Mouse (Mus musculus): ENCODE results near the gene Cdipt. TPM values are rescaled to one million over a fixed set of nuclear protein-coding genes. Genes with fewer than 3 reads are reported as not detected.

The Cdipt gene
- polyA plus RNA-seq, 2 experiments, result 84.8 to 123 TPM

DNA sequence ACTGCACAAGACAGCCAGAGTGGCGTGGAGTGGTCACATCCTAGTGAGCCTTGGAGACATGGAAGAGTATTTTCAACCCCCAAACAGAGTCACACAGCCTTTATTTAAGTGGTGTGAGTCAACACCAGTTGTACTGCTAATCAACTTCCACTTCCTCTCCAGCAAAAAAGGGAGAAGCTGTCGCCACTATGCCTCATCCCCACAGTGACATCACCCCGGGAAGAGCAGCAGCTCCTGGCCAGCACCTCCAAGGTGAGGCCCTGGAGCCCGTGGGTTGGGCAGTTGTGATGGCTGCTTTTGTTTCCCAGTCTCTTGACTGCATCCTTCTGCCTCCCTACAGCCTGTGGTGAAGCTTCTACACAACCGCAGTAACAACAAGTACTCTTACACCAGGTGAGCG is 34.5 kb upstream of the Cdipt start:
- Histone ChIP-seq H3K4me1 (ENCODE audit: control insufficient read depth, insufficient read depth, low read length) (no peaks in the 10 kb centered on the region), H3K4me2 (replicated peaks; ENCODE audit: low read depth, low read length, severe bottlenecking) (no peak overlapping the region), H3K9me3 (ENCODE audit: control insufficient read depth, low read length) (no peaks in the 10 kb centered on the region), H3K27ac (replicated peaks; ENCODE audit: low read depth, low read length) (no peak overlapping the region), H3K9ac (ENCODE audit: low read depth, low read length, severe bottlenecking) (no peak overlapping the region), H3K27me3 (ENCODE audit: control insufficient read depth, insufficient read depth, low read length) (no peaks in the 10 kb centered on the region), H3K36me3 (ENCODE audit: control insufficient read depth, insufficient read depth, low read length) (peaks cover 31% of the 10 kb centered on the region), H3K4me3 (replicated peaks; ENCODE audit: low read length) (no peak overlapping the region)
- DNase-seq (ENCODE audit: low spot score) (no peak), ATAC-seq (ENCODE audit: low FRiP score, low read depth) (no peak)
- 45% methylated on average over 6 of the region's 6 CpGs for whole genome bisulfite sequencing
- TF ChIP-seq POLR2A (IDR thresholded peaks at IDR 0.05; ENCODE audit: borderline replicate concordance, extremely low read depth, insufficient read depth, insufficient read length), result no peak

DNA sequence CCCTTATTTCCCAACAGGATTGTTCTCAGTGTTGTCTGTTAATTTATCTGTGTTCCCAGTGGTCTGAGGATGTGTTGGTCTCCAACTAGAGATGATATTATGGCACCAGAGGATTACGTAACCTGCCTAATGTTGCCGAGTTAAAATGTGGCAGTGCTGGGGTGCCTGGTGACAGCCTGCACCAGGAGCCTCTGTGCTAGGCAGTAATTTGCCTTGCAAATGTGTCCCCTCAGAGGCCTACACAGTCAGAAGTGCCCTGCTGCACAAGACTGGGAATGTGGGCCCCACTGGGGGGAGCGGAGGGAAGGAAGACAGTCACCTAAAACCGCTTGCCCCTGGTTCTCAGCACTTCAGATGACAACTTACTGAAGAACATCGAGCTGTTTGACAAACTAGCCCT is 33.9 kb upstream of the Cdipt start:
- Histone ChIP-seq H3K4me1 (ENCODE audit: control insufficient read depth, insufficient read depth, low read length) (no peaks in the 10 kb centered on the region), H3K9ac (ENCODE audit: low read depth, low read length, severe bottlenecking) (no peak overlapping the region), H3K4me3 (replicated peaks; ENCODE audit: low read length) (no peak overlapping the region), H3K27ac (replicated peaks; ENCODE audit: low read depth, low read length) (no peak overlapping the region), H3K9me3 (ENCODE audit: control insufficient read depth, low read length) (no peaks in the 10 kb centered on the region), H3K4me2 (replicated peaks; ENCODE audit: low read depth, low read length, severe bottlenecking) (no peak overlapping the region), H3K27me3 (ENCODE audit: control insufficient read depth, insufficient read depth, low read length) (no peaks in the 10 kb centered on the region), H3K36me3 (ENCODE audit: control insufficient read depth, insufficient read depth, low read length) (peaks cover 26% of the 10 kb centered on the region)
- TF ChIP-seq POLR2A (IDR thresholded peaks at IDR 0.05; ENCODE audit: borderline replicate concordance, extremely low read depth, insufficient read depth, insufficient read length), result no peak
- DNase-seq (ENCODE audit: low spot score) (no peak), ATAC-seq (ENCODE audit: low FRiP score, low read depth) (no peak)
- 79% methylated on average over 5 of the region's 5 CpGs for WGBS

DNA sequence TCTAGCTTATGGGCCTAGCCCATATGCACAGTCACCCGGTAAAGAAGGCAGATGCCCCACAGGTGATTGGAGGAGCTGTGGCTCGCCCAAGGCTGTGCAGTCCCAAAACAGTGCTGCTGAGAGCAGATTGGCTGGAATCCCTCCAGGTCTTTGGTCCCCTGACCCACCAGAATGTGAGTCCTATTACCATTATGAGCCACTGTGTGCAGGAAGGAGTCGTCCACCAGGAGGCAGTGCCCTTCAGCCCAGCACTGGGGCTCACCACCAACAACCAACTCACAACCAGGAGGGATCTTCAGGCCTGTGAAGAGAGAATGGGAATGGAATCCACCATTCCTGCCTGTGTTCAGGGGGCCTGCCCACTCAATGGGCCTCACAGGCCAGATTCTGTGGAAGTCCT is 29.2 kb upstream of the Cdipt start:
- DNase-seq (ENCODE audit: low spot score) (no peak), ATAC-seq (ENCODE audit: low FRiP score, low read depth) (no peak)
- Histone ChIP-seq H3K4me2 (replicated peaks; ENCODE audit: low read depth, low read length, severe bottlenecking) (no peak overlapping the region), H3K9me3 (ENCODE audit: control insufficient read depth, low read length) (no peaks in the 10 kb centered on the region), H3K27ac (replicated peaks; ENCODE audit: low read depth, low read length) (no peak overlapping the region), H3K27me3 (ENCODE audit: control insufficient read depth, insufficient read depth, low read length) (peaks cover 17% of the 10 kb centered on the region), H3K4me1 (ENCODE audit: control insufficient read depth, insufficient read depth, low read length) (peaks cover 3% of the 10 kb centered on the region; the same call in 1 of the 2 replicates), H3K36me3 (ENCODE audit: control insufficient read depth, insufficient read depth, low read length) (peaks cover 20% of the 10 kb centered on the region), H3K4me3 (replicated peaks; ENCODE audit: low read length) (no peak overlapping the region), H3K9ac (ENCODE audit: low read depth, low read length, severe bottlenecking) (no peak overlapping the region)
- 47% methylated on average over 3 of the region's 3 CpGs for WGBS
- no peak for TF ChIP-seq POLR2A (IDR thresholded peaks at IDR 0.05; ENCODE audit: borderline replicate concordance, extremely low read depth, insufficient read depth, insufficient read length)

DNA sequence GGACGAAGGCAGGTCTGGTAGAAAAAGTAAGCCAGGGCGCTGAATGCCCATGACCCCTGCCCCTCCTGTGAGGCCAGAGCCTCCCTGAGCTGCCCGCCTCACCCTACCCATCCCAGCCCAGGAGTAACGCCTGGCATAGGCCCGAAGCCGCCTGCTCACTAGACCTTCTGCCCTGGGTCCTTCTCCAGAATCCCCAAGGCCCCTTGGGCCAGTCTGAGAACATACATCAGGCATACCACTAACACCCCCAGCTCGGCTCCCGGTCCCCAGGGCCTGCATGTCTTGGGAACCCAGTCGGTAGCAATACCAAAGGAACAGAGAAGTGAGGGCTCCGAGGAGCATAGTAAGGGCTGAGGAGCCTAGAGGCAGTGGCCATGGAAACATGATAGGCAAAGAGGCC is 27.1 kb upstream of the Cdipt start:
- DNase-seq (ENCODE audit: low spot score) (no peak), ATAC-seq (ENCODE audit: low FRiP score, low read depth) (no peak)
- Histone ChIP-seq H3K27me3 (ENCODE audit: control insufficient read depth, insufficient read depth, low read length) (peaks cover 19% of the 10 kb centered on the region), H3K27ac (replicated peaks; ENCODE audit: low read depth, low read length) (no peak overlapping the region), H3K4me1 (ENCODE audit: control insufficient read depth, insufficient read depth, low read length) (peaks cover 8% of the 10 kb centered on the region; the same call in 1 of the 2 replicates), H3K36me3 (ENCODE audit: control insufficient read depth, insufficient read depth, low read length) (peaks cover 4% of the 10 kb centered on the region; the same call in 1 of the 2 replicates), H3K4me3 (replicated peaks; ENCODE audit: low read length) (no peak overlapping the region), H3K9ac (ENCODE audit: low read depth, low read length, severe bottlenecking) (no peak overlapping the region), H3K4me2 (replicated peaks; ENCODE audit: low read depth, low read length, severe bottlenecking) (no peak overlapping the region), H3K9me3 (ENCODE audit: control insufficient read depth, low read length) (no peaks in the 10 kb centered on the region)
- WGBS, result 79% methylated on average over 8 of the region's 10 CpGs
- TF ChIP-seq POLR2A (IDR thresholded peaks at IDR 0.05; ENCODE audit: borderline replicate concordance, extremely low read depth, insufficient read depth, insufficient read length), result no peak

DNA sequence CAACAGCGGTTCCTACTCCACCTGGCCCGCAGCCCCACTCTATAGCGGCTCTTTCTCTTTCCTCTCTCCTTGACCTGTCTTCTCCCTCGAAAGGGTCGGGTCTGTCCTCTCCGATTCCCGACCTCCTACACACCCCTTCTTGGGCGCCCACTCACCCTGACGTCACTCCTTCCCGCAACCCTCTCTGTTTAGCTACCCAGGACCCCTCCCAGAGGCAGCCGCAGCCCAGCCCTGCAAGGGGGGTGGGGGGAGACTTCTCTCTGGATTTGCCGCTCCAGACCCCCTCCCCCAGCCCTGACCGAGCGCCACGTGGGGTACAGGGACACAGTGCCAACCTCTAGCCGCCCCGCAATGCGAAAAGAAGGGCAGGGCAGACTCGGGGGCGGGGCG is 26.3 kb upstream of the Cdipt start, which contains the start of gene Asphd1:
Gene Asphd1 (minus strand): TSS at position 180 of the 390 bp plus-strand sequence.
- Histone ChIP-seq H3K9me3 (ENCODE audit: control insufficient read depth, low read length) (no peaks in the 10 kb centered on the region), H3K4me2 (replicated peaks; ENCODE audit: low read depth, low read length, severe bottlenecking) (peak within 1 kb of the TSS; percentile 98), H3K4me1 (ENCODE audit: control insufficient read depth, insufficient read depth, low read length) (peaks cover 8% of the 10 kb centered on the region; the same call in 1 of the 2 replicates), H3K27me3 (ENCODE audit: control insufficient read depth, insufficient read depth, low read length) (peaks cover 19% of the 10 kb centered on the region), H3K27ac (replicated peaks; ENCODE audit: low read depth, low read length) (no peak within 1 kb of the TSS), H3K4me3 (replicated peaks; ENCODE audit: low read length) (peak within 1 kb of the TSS; percentile 42), H3K9ac (ENCODE audit: low read depth, low read length, severe bottlenecking) (no peak within 1 kb of the TSS), H3K36me3 (ENCODE audit: control insufficient read depth, insufficient read depth, low read length) (peaks cover 4% of the 10 kb centered on the region; the same call in 1 of the 2 replicates)
- no peak for DNase-seq (ENCODE audit: low spot score)
- no peak for TF ChIP-seq POLR2A (IDR thresholded peaks at IDR 0.05; ENCODE audit: borderline replicate concordance, extremely low read depth, insufficient read depth, insufficient read length)
- WGBS, result under 1% methylated on average over 20 of the region's 21 CpGs
- ATAC-seq (ENCODE audit: low FRiP score, low read depth), result peak; percentile 25; the same call in 1 of the 2 replicates
